Mouse (Mus musculus) thymus, adult 2 months (tissue): Measurements from ENCODE around the gene 4932438H23Rik.

ENCODE experiments used
- CTCF ChIP-seq: fragments of 200-500 bp; IDR thresholded peaks from 2 replicates; pipeline ENCODE4 v1.5.1; 2012; ENCODE audit warnings: mild to moderate bottlenecking, control low read depth, low read length, moderate library complexity, borderline replicate concordance; ENCODE audit not compliant: control insufficient read depth, poor library complexity, insufficient read depth; ENCODE audit errors: extremely low read depth
- POLR2A ChIP-seq: fragments of 200-500 bp; IDR thresholded peaks from 2 replicates; pipeline ENCODE4 v1.6.1; 2012; ENCODE audit warnings: mild to moderate bottlenecking, low read length, control low read depth, moderate library complexity; ENCODE audit not compliant: control insufficient read depth, poor library complexity, insufficient read depth; ENCODE audit errors: extremely low read depth

- no peak for TF ChIP-seq POLR2A
- no peak for TF ChIP-seq CTCF
Measured at GRCm38 (mm10) chr16:91004915-91005538, 89.9 kb downstream of the 4932438H23Rik start.
